Mouse (Mus musculus) lung, adult 2 months (tissue): ENCODE measurements around the gene Thoc6.

Source experiments
- CTCF ChIP-seq: fragments of 200-500 bp; IDR thresholded peaks from 2 replicates; pipeline ENCODE4 v1.5.1; 2011; ENCODE audit warnings: mild to moderate bottlenecking, low read length, control low read depth; ENCODE audit not compliant: insufficient read depth
- POLR2A ChIP-seq: fragments of 200-500 bp; IDR thresholded peaks from 2 replicates; pipeline ENCODE4 v1.6.1; 2011; ENCODE audit warnings: low read depth, mild to moderate bottlenecking, control low read depth, low read length, borderline replicate concordance; ENCODE audit errors: extremely low read depth

- TF ChIP-seq CTCF, result no peak
- TF ChIP-seq POLR2A, result no peak
Measured at GRCm38 (mm10) chr17:23627813-23628212, 45.9 kb downstream of the Thoc6 start.
